Mouse (Mus musculus) monocyte, adult 2 months (primary cell): Measurements from ENCODE around the gene Olfr293.

Experiments used
- DNase-seq, 2 experiments: peaks; one replicate each; pipeline ENCODE4 v3.0.0; 2022; ENCODE audit warnings: low spot score in 2 of 2, low read depth in 1 of 2

Olfr293 gene

DNA sequence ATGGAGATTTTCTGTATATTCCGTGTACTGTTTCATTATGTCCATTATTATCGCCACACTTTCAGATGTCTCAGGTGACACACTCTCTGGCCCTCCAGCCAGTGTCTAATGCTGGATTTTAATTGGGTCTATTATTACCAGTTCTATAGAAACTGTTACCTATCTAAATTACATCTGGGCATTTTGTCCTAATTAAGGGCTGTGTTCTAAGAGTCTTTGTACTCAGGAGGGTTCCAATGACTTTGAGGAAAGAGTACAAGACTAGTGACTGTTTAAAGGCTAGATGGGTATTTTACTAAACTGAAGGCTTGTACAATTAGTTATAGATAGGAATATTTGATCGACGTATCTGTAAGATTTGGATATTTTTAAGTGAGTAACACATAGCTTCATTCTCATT, at the start of gene Olfr293:
Olfr293 (plus strand) TSS at position 301 of the 400 bp plus-strand sequence.
- no peak for DNase-seq

DNA sequence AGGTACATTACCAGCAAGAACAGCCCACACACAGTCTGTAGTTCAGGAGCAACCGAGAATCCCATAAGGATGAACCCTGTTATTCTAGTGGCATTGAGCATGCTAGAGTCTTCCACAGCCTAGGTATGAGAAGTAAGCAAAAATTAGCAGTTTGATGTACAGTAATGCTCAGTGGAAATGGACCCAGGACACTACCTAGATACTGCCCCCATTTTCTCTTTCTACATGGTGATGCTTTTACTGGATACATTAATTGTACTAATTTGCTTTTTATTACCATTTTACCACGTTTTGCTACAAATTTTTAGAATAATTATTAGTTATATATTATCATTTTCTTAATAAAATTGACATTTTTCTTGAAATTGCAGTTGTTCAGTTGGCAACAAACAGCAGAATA, 32.3 kb upstream of the Olfr293 start, which contains the start of gene Olfr294:
Olfr294 (minus strand) TSS at position 101 of the 400 bp plus-strand sequence.
- DNase-seq = no peak

DNA sequence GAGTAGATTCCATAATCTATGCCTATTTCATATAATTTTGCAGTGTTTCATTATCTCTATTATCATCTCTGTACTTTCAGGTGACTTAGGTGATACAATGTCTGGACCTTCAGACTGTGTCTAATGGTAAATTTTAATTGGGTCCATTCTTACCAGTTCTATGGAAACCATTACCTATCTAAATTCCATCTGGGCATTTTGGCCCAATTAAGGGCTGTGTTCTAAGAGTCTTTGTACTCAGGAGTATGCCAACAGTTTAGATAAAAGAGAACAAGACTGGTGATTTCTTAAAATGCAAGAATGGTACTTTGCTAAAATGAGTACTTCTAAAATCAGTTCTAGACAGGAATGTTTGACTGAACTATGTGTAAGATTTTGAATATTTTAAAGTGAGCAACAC, 39.2 kb downstream of the Olfr293 start, which contains the start of gene Olfr292:
Olfr292 (plus strand) TSS at position 301 of the 400 bp plus-strand sequence.
- DNase-seq = no peak
